Mouse (Mus musculus): ENCODE data around the gene Cenpt.

- TF ChIP-seq CTCF (IDR thresholded peaks at IDR 0.05; ENCODE audit: insufficient read depth, low read depth, low read length) (no peak), POLR2A (IDR thresholded peaks at IDR 0.05; ENCODE audit: insufficient read depth, low read depth, low read length) (no peak)
These were observed 40.6 kb downstream of the Cenpt start for GRCm38 (mm10) chr8:105812511-105812910.
